Mouse (Mus musculus) thymus, adult 2 months (tissue): ENCODE measurements around the gene Inip.

Experiments used
- CTCF ChIP-seq: fragments of 200-500 bp; IDR thresholded peaks from 2 replicates; pipeline ENCODE4 v1.5.1; 2012; ENCODE audit warnings: mild to moderate bottlenecking, control low read depth, low read length, moderate library complexity, borderline replicate concordance; ENCODE audit not compliant: control insufficient read depth, poor library complexity, insufficient read depth; ENCODE audit errors: extremely low read depth
- POLR2A ChIP-seq: fragments of 200-500 bp; IDR thresholded peaks from 2 replicates; pipeline ENCODE4 v1.6.1; 2012; ENCODE audit warnings: mild to moderate bottlenecking, low read length, control low read depth, moderate library complexity; ENCODE audit not compliant: control insufficient read depth, poor library complexity, insufficient read depth; ENCODE audit errors: extremely low read depth

GRCm38 (mm10) chr4:59795788-59796455 lies 5.5 kb downstream of the Inip start:
- TF ChIP-seq CTCF (no peak), POLR2A (no peak)
